Mouse (Mus musculus) embryonic fibroblast, embryonic 13.5 days (primary cell): Measurements from ENCODE around the gene Csnk1g2.

ENCODE experiments used
- CTCF ChIP-seq: IDR thresholded peaks from 2 replicates; pipeline ENCODE4 v1.5.1; 2011; ENCODE audit warnings: mild to moderate bottlenecking, control low read depth, low read length, moderate library complexity, borderline replicate concordance; ENCODE audit not compliant: insufficient read depth
- POLR2A ChIP-seq: IDR thresholded peaks from 2 replicates; pipeline ENCODE4 v1.6.1; 2011; ENCODE audit warnings: low read depth, mild to moderate bottlenecking, control low read depth, low read length, moderate library complexity

DNA sequence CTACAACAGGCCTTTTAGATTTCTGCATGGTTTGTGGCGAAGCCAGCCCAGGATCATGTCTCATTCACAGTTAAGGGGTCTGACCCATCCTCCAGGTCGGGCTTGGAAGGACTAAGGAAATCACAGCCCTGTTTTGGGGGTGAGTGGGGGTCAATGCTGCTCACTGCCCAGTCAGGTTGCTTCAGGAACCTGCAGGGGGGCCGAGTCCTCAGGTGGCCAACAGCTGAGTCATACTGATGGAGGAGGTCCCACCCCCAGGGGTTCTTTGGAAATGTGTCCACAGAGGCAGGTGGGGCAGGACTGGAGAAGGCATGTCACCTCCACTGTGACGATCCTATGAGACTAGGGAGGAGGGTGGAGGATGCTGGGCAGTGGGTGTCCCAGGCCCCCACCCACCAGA lies 42.8 kb downstream of the Csnk1g2 start:
- TF ChIP-seq CTCF: no peak
- no peak for TF ChIP-seq POLR2A
